Mouse (Mus musculus) heart, adult 2 months (tissue): ENCODE measurements around the gene Gm49403.

Experiments
- CTCF ChIP-seq: fragments of 200-600 bp; IDR thresholded peaks from 2 replicates; pipeline ENCODE4 v1.8.1; 2022; ENCODE audit warnings: antibody characterized with exemption, mild to moderate bottlenecking, moderate library complexity
- EP300 ChIP-seq: fragments of 200-500 bp; IDR thresholded peaks from 2 replicates; pipeline ENCODE4 v1.6.1; 2011; ENCODE audit warnings: low read depth, low read length, control low read depth; ENCODE audit not compliant: insufficient read depth
- POLR2A ChIP-seq: fragments of 200-500 bp; IDR thresholded peaks from 2 replicates; pipeline ENCODE4 v1.6.1; 2011; ENCODE audit warnings: mild to moderate bottlenecking, low read depth, low read length, control low read depth; ENCODE audit not compliant: insufficient read depth

GRCm38 (mm10) chr19:8936736-8937135, 53.0 kb downstream of the Gm49403 start:
- TF ChIP-seq CTCF (no peak), EP300 (no peak), POLR2A (no peak)
